Mouse (Mus musculus) spleen, adult 2 months (tissue): Measurements from ENCODE around the gene Rinl.

Source experiments
- CTCF ChIP-seq: fragments of 200-500 bp; IDR thresholded peaks from 2 replicates; pipeline ENCODE4 v1.5.1; 2011; ENCODE audit warnings: mild to moderate bottlenecking, inconsistent platforms; ENCODE audit not compliant: insufficient read depth, insufficient read length, insufficient replicate concordance; ENCODE audit errors: extremely low read depth
- POLR2A ChIP-seq: fragments of 200-500 bp; IDR thresholded peaks from 2 replicates; pipeline ENCODE4 v1.6.1; 2011; ENCODE audit warnings: low read depth, low read length, inconsistent platforms

- TF ChIP-seq POLR2A (no peak), CTCF (no peak)
Measured at GRCm38 (mm10) chr7:28822556-28822955, 33.8 kb downstream of the Rinl start.
